Mouse (Mus musculus): ENCODE results near the gene Phgdh.

DNA sequence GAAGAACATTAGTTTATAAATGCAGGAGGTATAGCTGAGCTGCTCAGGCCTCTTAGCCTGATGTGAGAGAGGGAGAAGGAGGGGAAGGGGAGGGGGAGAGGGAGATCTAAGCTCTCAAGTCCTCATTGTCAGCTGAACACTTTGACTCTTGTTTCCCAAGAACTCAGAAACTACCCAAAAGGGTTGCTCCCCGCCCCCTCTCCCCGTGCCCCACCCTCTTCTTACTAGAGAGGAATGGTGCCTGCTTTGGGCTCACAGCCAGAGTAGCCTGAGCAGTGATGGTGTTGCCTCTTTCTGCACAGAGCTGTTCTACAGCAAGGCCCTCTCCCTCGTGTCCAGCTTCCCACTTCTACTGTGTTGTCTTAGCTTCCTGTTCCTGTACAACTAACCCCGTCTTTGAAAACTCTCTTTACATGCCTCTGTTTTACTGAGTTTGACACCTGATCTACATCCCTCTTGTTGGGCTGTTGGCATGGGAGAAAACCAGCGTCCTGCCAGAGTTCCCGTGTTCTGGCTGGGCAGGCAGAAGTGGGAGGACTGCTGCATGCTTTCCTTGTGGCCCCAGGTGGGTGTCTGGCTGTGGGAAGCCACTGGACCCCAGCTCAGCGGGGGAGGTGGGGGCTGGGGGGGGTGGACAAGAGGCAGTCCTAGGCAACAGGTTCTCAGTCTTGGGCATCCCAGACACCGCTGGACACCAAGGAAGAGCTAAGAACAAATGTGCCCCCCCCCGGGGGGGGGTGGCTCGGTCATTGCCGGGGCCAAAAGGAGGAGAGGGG, 66.0 kb downstream of the Phgdh start:
- TF ChIP-seq CTCF (IDR thresholded peaks at IDR 0.05; ENCODE audit: extremely low read depth, insufficient read depth, low read length) (no peak), POLR2A (IDR thresholded peaks at IDR 0.05; ENCODE audit: extremely low read depth, insufficient read depth, low read length) (no peak)

Measured in cortical plate, adult 2 months (tissue).